Mouse (Mus musculus) midbrain, embryonic 10.5 days (tissue): ENCODE results near the gene Med24. TPM values are rescaled to one million over a fixed set of nuclear protein-coding genes. Genes with fewer than 3 reads are reported as not detected.
A peak's percentile ranks its signal among the peaks of the same experiment; 100 is the strongest.
"Not testable (repeated sequence)": the region's sequence is repeated elsewhere in the genome, so short reads cannot be mapped to it uniquely, and the experiment has no call there.

ENCODE experiments used
- DNase-seq: peaks from one replicate; pipeline ENCODE4 v3.0.0-alpha.2; 2017; ENCODE audit warnings: low spot score
- H3K27ac ChIP-seq: fragments of 300-500 bp; sonication (generic); replicated peaks from 2 replicates; pipeline ENCODE4 v1.5.1; 2016; ENCODE audit warnings: mild to moderate bottlenecking
- H3K27me3 ChIP-seq: fragments of 300-500 bp; sonication (generic); 2 replicates; pipeline ENCODE4 v1.6.1; 2016; ENCODE audit warnings: low read depth, mild to moderate bottlenecking; ENCODE audit not compliant: poor library complexity, severe bottlenecking
- H3K36me3 ChIP-seq: fragments of 300-500 bp; sonication (generic); 2 replicates; pipeline ENCODE4 v1.6.1; 2016; ENCODE audit warnings: mild to moderate bottlenecking, moderate library complexity
- H3K4me1 ChIP-seq: fragments of 300-500 bp; sonication (generic); 2 replicates; pipeline ENCODE4 v1.6.1; 2016
- H3K4me3 ChIP-seq: fragments of 300-500 bp; sonication (generic); 2 replicates; pipeline ENCODE4 v1.5.1; 2016; ENCODE audit warnings: mild to moderate bottlenecking, moderate library complexity
- H3K9me3 ChIP-seq: fragments of 300-500 bp; sonication (generic); replicated peaks from 2 replicates; pipeline ENCODE4 v1.6.1; 2016; ENCODE audit warnings: mild to moderate bottlenecking
- WGBS: fragments of 180-500 bp; shearing (Covaris S2); methylation state at CpG from one replicate; pipeline ENCODE4 v1.1.7; 2016; 5-methylcytosine and 5-hydroxymethylcytosine counted together
- polyA plus RNA-seq: library from polyadenylated mRNA; unstranded; fragments of >200 nt; fragmentation: Nextera tagmentation; extraction: Ambion mirVana; gene quantifications from 2 replicates; pipeline ENCODE4 v1.2.1, GENCODE M21; 2016

Gene Med24
- polyA plus RNA-seq, 1 experiment from 2014 or later, result 74.1 TPM

DNA sequence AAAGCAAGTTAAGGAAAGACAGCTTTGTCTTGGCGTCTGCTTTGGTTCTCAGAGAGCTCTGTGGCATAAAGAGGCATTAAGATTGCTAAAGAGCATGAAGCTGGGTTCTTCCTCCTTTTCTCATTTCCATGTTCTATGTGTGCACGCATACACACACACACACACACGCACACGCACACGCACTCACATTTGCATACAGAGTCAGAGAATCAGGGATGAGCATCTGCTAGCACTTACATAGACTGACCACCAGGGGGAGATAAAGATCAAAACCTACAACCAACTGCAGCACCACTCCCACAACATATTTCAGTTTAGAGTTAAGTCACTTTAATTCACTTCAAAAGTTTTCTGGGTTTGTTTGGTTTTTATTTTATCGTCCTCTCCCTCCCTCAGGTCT lies 68.7 kb downstream of the Med24 start:
- Histone ChIP-seq H3K4me3 (0 out of 2 replicates have a peak overlapping the region, but pooled peaks have one; percentile 29), H3K27me3 (peaks cover 4% of the 10 kb centered on the region; the same call in 1 of the 2 replicates), H3K9me3 (no peaks in the 10 kb centered on the region), H3K4me1 (peaks cover 6% of the 10 kb centered on the region), H3K36me3 (no peaks in the 10 kb centered on the region), H3K27ac (0 out of 2 replicates have a peak overlapping the region, but pooled peaks have one; percentile 30)
- peak; percentile 47 for DNase-seq
- WGBS, result 14% methylated on average over 6 of the region's 6 CpGs

DNA sequence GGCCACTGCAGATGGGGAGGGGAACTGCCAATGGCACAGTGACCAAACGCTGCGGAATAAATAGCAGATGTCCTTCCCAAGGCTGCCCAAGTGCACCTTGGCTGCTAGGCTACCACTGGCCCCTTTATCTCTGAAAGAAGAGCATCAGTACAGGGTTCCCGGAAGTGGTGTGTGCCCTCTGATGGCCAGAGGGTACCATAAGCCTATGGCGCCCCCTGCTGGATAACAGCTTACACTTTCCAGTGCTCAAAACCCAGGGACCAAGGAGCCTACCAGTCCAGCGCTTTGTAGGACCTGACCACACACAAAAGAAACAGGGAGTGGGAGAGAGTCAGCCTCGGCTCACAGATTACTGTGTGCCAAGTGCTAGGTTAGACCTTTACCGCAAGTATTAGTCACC lies 74.2 kb downstream of the Med24 start:
- not testable (repeated sequence) for H3K4me3 ChIP-seq, H3K27ac ChIP-seq, H3K36me3 ChIP-seq, H3K27me3 ChIP-seq, H3K4me1 ChIP-seq, H3K9me3 ChIP-seq
- peak; percentile 64 for DNase-seq
- WGBS, result 8% methylated on average over 7 of the region's 7 CpGs

Other genes with a start within 250 kb of the Med24 start
- 0.02 and 0.06 TPM in 2 replicates for gene Ikzf3, start 183.4 kb downstream of the Med24 start, polyA plus RNA-seq
- gene Zpbp2, start 178.3 kb downstream of the Med24 start, polyA plus RNA-seq, result 0.11 and 0.32 TPM in 2 replicates
- 65.8 and 81.0 TPM in 2 replicates for gene Ormdl3, start 142.1 kb downstream of the Med24 start, polyA plus RNA-seq
- gene Lrrc3c, start 131.1 kb downstream of the Med24 start, polyA plus RNA-seq, result not detected in 2 replicates
- 1.4 and 2.1 TPM in 2 replicates for gene Gm12355, start 103.8 kb downstream of the Med24 start, polyA plus RNA-seq
- gene Gsdma3, start 103.1 kb downstream of the Med24 start, polyA plus RNA-seq, result not detected in 2 replicates
- not detected in 2 replicates for gene Gsdma2, start 82.7 kb downstream of the Med24 start, polyA plus RNA-seq
- gene Gsdma, start 65.1 kb downstream of the Med24 start, polyA plus RNA-seq, result not detected in 2 replicates
- gene Psmd3, start 46.9 kb downstream of the Med24 start, polyA plus RNA-seq, result 246 and 258 TPM in 2 replicates
- gene Csf3, start 28.2 kb downstream of the Med24 start, polyA plus RNA-seq, result not detected in 2 replicates
- 9.5 and 15.6 TPM in 2 replicates for gene Thra, start 11.2 kb upstream of the Med24 start, polyA plus RNA-seq
- gene Nr1d1, start 45.9 kb upstream of the Med24 start, polyA plus RNA-seq, result 1.4 TPM in 2 replicates
- 22.9 and 24.3 TPM in 2 replicates for gene Msl1, start 66.1 kb upstream of the Med24 start, polyA plus RNA-seq
- gene Casc3, start 75.5 kb upstream of the Med24 start, polyA plus RNA-seq, result 49.0 and 55.7 TPM in 2 replicates
- gene Rapgefl1, start 107.3 kb upstream of the Med24 start, polyA plus RNA-seq, result 1.3 TPM in 2 replicates
- gene Wipf2, start 134.2 kb upstream of the Med24 start, polyA plus RNA-seq, result 3.7 and 3.9 TPM in 2 replicates
- gene Cdc6, start 178.4 kb upstream of the Med24 start, polyA plus RNA-seq, result 53.3 and 67.8 TPM in 2 replicates
- 15.5 and 16.1 TPM in 2 replicates for gene Rara, start 198.4 kb upstream of the Med24 start, polyA plus RNA-seq